In the genomic region with DNA sequence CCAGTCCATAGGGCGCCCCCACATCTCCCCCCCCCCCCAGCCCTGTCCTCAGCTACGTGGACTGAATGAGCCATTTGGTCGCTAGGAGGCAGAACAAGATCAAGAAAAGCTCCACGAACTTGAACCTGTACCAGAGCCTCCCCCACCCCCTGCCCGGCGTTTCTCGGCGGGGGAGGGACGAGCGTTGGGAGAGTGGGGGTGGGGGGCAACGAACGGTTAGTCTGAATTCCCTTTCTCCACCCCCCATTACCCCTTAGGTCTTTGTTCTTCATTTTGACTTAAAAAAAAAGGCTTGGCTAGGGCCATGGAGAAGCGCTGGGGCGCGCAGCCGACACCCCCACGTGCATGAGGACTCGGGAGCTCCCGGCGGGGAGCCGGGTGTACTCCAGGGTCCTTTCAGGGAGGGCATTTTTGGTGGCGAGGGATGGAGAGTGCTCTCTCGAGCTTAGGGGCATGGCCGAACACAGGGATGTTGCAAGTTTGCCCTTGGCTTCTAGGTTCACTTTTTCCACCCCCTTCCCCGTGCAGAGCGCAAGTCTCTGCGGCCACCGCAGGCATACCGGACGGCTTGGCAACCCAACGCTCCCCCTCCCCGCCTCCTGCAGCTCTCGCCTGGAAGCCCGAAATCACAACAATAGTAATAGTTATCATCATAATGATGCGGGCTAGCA, we compare ENCODE assay signal across 8 mouse cellular contexts. TPM values are rescaled to one million over a fixed set of nuclear protein-coding genes. Genes with fewer than 3 reads are reported as not detected.
A peak's percentile ranks its signal among the peaks of the same experiment; 100 is the strongest.
DNase-seq lines count a peak whose midpoint lies in the region; ATAC-seq and TF ChIP-seq lines count a peak whose summit lies in the region.

No protein-coding gene starts in this region.

- peaks cover 6% of the 10 kb centered on the region for H3K4me1 ChIP-seq in brown adipose tissue, adult 24 weeks (ENCODE audit: control insufficient read depth, insufficient read depth, insufficient read length, low read length)
- peaks cover 15% of the 10 kb centered on the region for H3K4me1 ChIP-seq in intestine, embryonic 16.5 days (ENCODE audit: control insufficient read depth, insufficient read depth, low read length)
- peaks cover 12% of the 10 kb centered on the region for H3K4me1 ChIP-seq in liver, embryonic 11.5 days (replicated peaks; ENCODE audit: control insufficient read depth, insufficient read depth, low read length)
- H3K4me1 ChIP-seq in midbrain, postnatal 0 days (ENCODE audit: insufficient read depth, low read length), result no peaks in the 10 kb centered on the region

- H3K36me3 ChIP-seq in intestine, embryonic 16.5 days (ENCODE audit: control insufficient read depth, insufficient read depth, low read length), result no peaks in the 10 kb centered on the region
- H3K36me3 ChIP-seq in liver, embryonic 11.5 days (ENCODE audit: control insufficient read depth, insufficient read depth, low read length), result peaks cover 8% of the 10 kb centered on the region; the same call in 1 of the 2 replicates
- H3K36me3 ChIP-seq in midbrain, postnatal 0 days (ENCODE audit: insufficient read depth, low read length), result peaks cover 4% of the 10 kb centered on the region; the same call in 1 of the 2 replicates
- H3K36me3 ChIP-seq in splenic B cell, adult 2 months (ENCODE audit: control insufficient read depth, insufficient read depth, low read length, poor library complexity, severe bottlenecking), result peaks cover 14% of the 10 kb centered on the region; the same call in 1 of the 2 replicates

- peak overlapping the region; percentile 51 for H3K4me3 ChIP-seq in brown adipose tissue, adult 24 weeks (ENCODE audit: insufficient read depth, low read depth, low read length)
- H3K4me3 ChIP-seq in intestine, embryonic 16.5 days (ENCODE audit: low read length), result peak overlapping the region; percentile 70
- peak overlapping the region; percentile 72 for H3K4me3 ChIP-seq in liver, embryonic 11.5 days (ENCODE audit: low read depth, low read length)
- H3K4me3 ChIP-seq in midbrain, postnatal 0 days (ENCODE audit: low read depth, low read length), result peak overlapping the region; percentile 84

- H3K4me2 ChIP-seq in intestine, embryonic 16.5 days (ENCODE audit: low read depth, low read length), result peak overlapping the region; percentile 99
- H3K4me2 ChIP-seq in liver, embryonic 11.5 days, result peak overlapping the region; percentile 98
- peak overlapping the region; percentile 99 for H3K4me2 ChIP-seq in midbrain, postnatal 0 days (ENCODE audit: low read depth, low read length, poor library complexity, severe bottlenecking)

- WGBS in intestine, embryonic 16.5 days, result under 1% methylated on average over 35 of the region's 35 CpGs
- under 1% methylated on average over 35 of the region's 35 CpGs for WGBS in liver, embryonic 11.5 days
- WGBS in midbrain, postnatal 0 days, result 0% methylated on average over 33 of the region's 35 CpGs

- peak overlapping the region; percentile 82 for H3K9ac ChIP-seq in intestine, embryonic 16.5 days (ENCODE audit: low read depth, low read length)
- H3K9ac ChIP-seq in liver, embryonic 11.5 days (ENCODE audit: low read depth, low read length), result peak overlapping the region; percentile 87
- peak overlapping the region; percentile 84 for H3K9ac ChIP-seq in midbrain, postnatal 0 days (replicated peaks; ENCODE audit: low read length, poor library complexity, severe bottlenecking)

- ATAC-seq in intestine, embryonic 16.5 days, result peak; percentile 56
- ATAC-seq in liver, embryonic 11.5 days (replicated peaks; ENCODE audit: low FRiP score), result peak; percentile 56
- peak; percentile 67 for ATAC-seq in midbrain, postnatal 0 days (ENCODE audit: low FRiP score)

- H3K9me3 ChIP-seq in intestine, embryonic 16.5 days (ENCODE audit: control insufficient read depth, low read length), result no peaks in the 10 kb centered on the region
- no peaks in the 10 kb centered on the region for H3K9me3 ChIP-seq in liver, embryonic 11.5 days (ENCODE audit: control insufficient read depth, low read length)
- H3K9me3 ChIP-seq in midbrain, postnatal 0 days (ENCODE audit: low read length), result no peaks in the 10 kb centered on the region

- peak; percentile 68 for TF ChIP-seq CTCF in midbrain, postnatal 0 days (IDR thresholded peaks at IDR 0.05)

- peak; percentile 80 to 81 for DNase-seq in cerebellum, postnatal 14 days
- DNase-seq in cerebellum, adult 11 months, result no peak
- peak; percentile 19 for DNase-seq in gastrocnemius, postnatal 10 days
- DNase-seq in liver, embryonic 11.5 days (ENCODE audit: low spot score), result peak; percentile 80
- DNase-seq in midbrain, postnatal 0 days (ENCODE audit: low spot score), result peak; percentile 86
- peak; percentile 92 for DNase-seq in splenic B cell, adult 2 months (ENCODE audit: low read depth, low spot score)

- H3K27ac ChIP-seq in brown adipose tissue, adult 24 weeks (replicated peaks; ENCODE audit: low read depth, low read length), result no peak overlapping the region
- H3K27ac ChIP-seq in intestine, embryonic 16.5 days (ENCODE audit: low read length), result peak overlapping the region; percentile 94
- H3K27ac ChIP-seq in liver, embryonic 11.5 days (ENCODE audit: low read depth, low read length), result peak overlapping the region; percentile 92
- H3K27ac ChIP-seq in midbrain, postnatal 0 days (ENCODE audit: low read depth, low read length), result peak overlapping the region; percentile 93

- H3K27me3 ChIP-seq in intestine, embryonic 16.5 days (replicated peaks; ENCODE audit: control insufficient read depth, insufficient read depth, low read length), result no peaks in the 10 kb centered on the region
- no peaks in the 10 kb centered on the region for H3K27me3 ChIP-seq in liver, embryonic 11.5 days (replicated peaks; ENCODE audit: control insufficient read depth, insufficient read depth, low read length)
- no peaks in the 10 kb centered on the region for H3K27me3 ChIP-seq in midbrain, postnatal 0 days (ENCODE audit: insufficient read depth, low read length)
- H3K27me3 ChIP-seq in splenic B cell, adult 2 months (ENCODE audit: control insufficient read depth, insufficient read depth, low read length, poor library complexity, severe bottlenecking), result no peaks in the 10 kb centered on the region; the same call in 1 of the 2 replicates

RNA-seq across cellular contexts. Expression of gene Bcl11a, which starts 3.3 kb away (rescaled TPM):
- not detected in 2 replicates for polyA plus RNA-seq in brown adipose tissue, adult 24 weeks (2012; ENCODE audit: insufficient read depth, insufficient read length, missing spikeins)
- total RNA-seq in gastrocnemius, postnatal 10 days (2021), result under 1 TPM; 0.54 to 0.97 TPM
- polyA plus RNA-seq in intestine, embryonic 16.5 days (2015; fragmentation: Nextera tagmentation; extraction: Ambion mirVana), result 13.1 and 14.8 TPM in 2 replicates
- polyA plus RNA-seq in liver, embryonic 11.5 days (2014; fragmentation: Nextera tagmentation; extraction: Ambion mirVana), result 92.2 and 95.4 TPM in 2 replicates
- total RNA-seq in midbrain, postnatal 0 days (2014; rRNA removed), result 40.9 and 44.6 TPM in 2 replicates
- 80.9 and 85.4 TPM in 2 replicates for polyA plus RNA-seq in midbrain, postnatal 0 days (2015; fragmentation: Nextera tagmentation; extraction: Ambion mirVana)

RNA-seq across cellular contexts. Expression of gene A830031A19Rik, which starts 6.3 kb away (rescaled TPM):
- not detected in 2 replicates for polyA plus RNA-seq in brown adipose tissue, adult 24 weeks (2012; ENCODE audit: insufficient read depth, insufficient read length, missing spikeins)
- total RNA-seq in gastrocnemius, postnatal 10 days (2021), result not detected
- not detected in 2 replicates for polyA plus RNA-seq in intestine, embryonic 16.5 days (2015; fragmentation: Nextera tagmentation; extraction: Ambion mirVana)
- polyA plus RNA-seq in liver, embryonic 11.5 days (2014; fragmentation: Nextera tagmentation; extraction: Ambion mirVana), result not detected in 2 replicates
- not detected in 2 replicates for total RNA-seq in midbrain, postnatal 0 days (2014; rRNA removed)
- 0.38 TPM in 1 of 2 replicates, not detected in the other for polyA plus RNA-seq in midbrain, postnatal 0 days (2015; fragmentation: Nextera tagmentation; extraction: Ambion mirVana)

Comparison
In these comparisons a context has a peak if more than half of its experiments do, and no peak if none do; other contexts are left out.
1. RNA of gene Bcl11a, which starts 3.3 kb away (polyA plus RNA-seq): 92.2 to 95.4 TPM in liver, embryonic 11.5 days, 80.9 to 85.4 TPM in midbrain, postnatal 0 days and 13.1 to 14.8 TPM in intestine, embryonic 16.5 days; not detected in brown adipose tissue, adult 24 weeks; every median in the first group is over 10 times any median in the second.
2. Peak in every context shown above with its lines, with median percentiles within 50 percentile points of each other: H3K4me3 ChIP-seq, ATAC-seq, H3K4me2 ChIP-seq and H3K9ac ChIP-seq.